Mouse (Mus musculus) hindbrain, embryonic 13.5 days (tissue): ENCODE data around the gene Atg7. TPM values are rescaled to one million over a fixed set of nuclear protein-coding genes. Genes with fewer than 3 reads are reported as not detected.
A peak's percentile ranks its signal among the peaks of the same experiment; 100 is the strongest.

ENCODE experiments used
- ATAC-seq: fragments of 200-750 bp; cut with Nextera tagmentation; 2 replicates; pipeline ENCODE4 v1.8.0; 2017; ENCODE audit warnings: moderate TSS enrichment; ENCODE audit not compliant: low FRiP score
- H3K27ac ChIP-seq: fragments of 300-500 bp; sonication (generic); 2 replicates; pipeline ENCODE4 v1.5.1; 2015; ENCODE audit warnings: inconsistent platforms, mild to moderate bottlenecking, moderate library complexity
- H3K27me3 ChIP-seq: fragments of 300-500 bp; sonication (generic); 2 replicates; pipeline ENCODE4 v1.6.1; 2015; ENCODE audit warnings: mild to moderate bottlenecking, inconsistent platforms
- H3K36me3 ChIP-seq: fragments of 300-500 bp; sonication (generic); 2 replicates; pipeline ENCODE4 v1.6.1; 2015; ENCODE audit warnings: mild to moderate bottlenecking, inconsistent platforms
- H3K4me1 ChIP-seq: fragments of 300-500 bp; sonication (generic); replicated peaks from 2 replicates; pipeline ENCODE4 v1.6.1; 2015; ENCODE audit warnings: inconsistent platforms
- H3K4me2 ChIP-seq: fragments of 300-500 bp; sonication (generic); 2 replicates; pipeline ENCODE4 v1.6.1; 2015; ENCODE audit warnings: inconsistent platforms, mild to moderate bottlenecking, moderate library complexity
- H3K4me3 ChIP-seq: fragments of 300-500 bp; sonication (generic); 2 replicates; pipeline ENCODE4 v1.5.1; 2015; ENCODE audit warnings: mild to moderate bottlenecking, inconsistent platforms
- H3K9ac ChIP-seq: fragments of 300-500 bp; sonication (generic); 2 replicates; pipeline ENCODE4 v1.6.1; 2015; ENCODE audit warnings: mild to moderate bottlenecking, inconsistent platforms
- H3K9me3 ChIP-seq: fragments of 300-500 bp; sonication (generic); 2 replicates; pipeline ENCODE4 v1.6.1; 2016; ENCODE audit warnings: inconsistent platforms
- WGBS: fragments of 180-500 bp; shearing (Covaris S2); methylation state at CpG from one replicate; pipeline ENCODE4 v1.1.7; 2015; 5-methylcytosine and 5-hydroxymethylcytosine counted together
- polyA plus RNA-seq: library from polyadenylated mRNA; unstranded; fragments of >200 nt; fragmentation: Nextera tagmentation; extraction: Ambion mirVana; gene quantifications from 2 replicates; pipeline ENCODE4 v1.2.1, GENCODE M21; 2015

Atg7 gene
- polyA plus RNA-seq, 1 experiment from 2014 or later, result 18.2 TPM

- H3K27me3 ChIP-seq, result no peaks in the 10 kb centered on the region
- no peak for ATAC-seq
- H3K4me2 ChIP-seq, result no peak overlapping the region
- H3K4me3 ChIP-seq, result no peak overlapping the region
- no peaks in the 10 kb centered on the region for H3K9me3 ChIP-seq
- no peak overlapping the region for H3K27ac ChIP-seq
- peaks cover 5% of the 10 kb centered on the region; the same call in 1 of the 2 replicates for H3K4me1 ChIP-seq
- WGBS, result 89% methylated on average over 4 of the region's 4 CpGs
- H3K36me3 ChIP-seq, result no peaks in the 10 kb centered on the region
- no peak overlapping the region for H3K9ac ChIP-seq
Measured at GRCm38 (mm10) chr6:114812779-114813178, 169.9 kb downstream of the Atg7 start.

DNA sequence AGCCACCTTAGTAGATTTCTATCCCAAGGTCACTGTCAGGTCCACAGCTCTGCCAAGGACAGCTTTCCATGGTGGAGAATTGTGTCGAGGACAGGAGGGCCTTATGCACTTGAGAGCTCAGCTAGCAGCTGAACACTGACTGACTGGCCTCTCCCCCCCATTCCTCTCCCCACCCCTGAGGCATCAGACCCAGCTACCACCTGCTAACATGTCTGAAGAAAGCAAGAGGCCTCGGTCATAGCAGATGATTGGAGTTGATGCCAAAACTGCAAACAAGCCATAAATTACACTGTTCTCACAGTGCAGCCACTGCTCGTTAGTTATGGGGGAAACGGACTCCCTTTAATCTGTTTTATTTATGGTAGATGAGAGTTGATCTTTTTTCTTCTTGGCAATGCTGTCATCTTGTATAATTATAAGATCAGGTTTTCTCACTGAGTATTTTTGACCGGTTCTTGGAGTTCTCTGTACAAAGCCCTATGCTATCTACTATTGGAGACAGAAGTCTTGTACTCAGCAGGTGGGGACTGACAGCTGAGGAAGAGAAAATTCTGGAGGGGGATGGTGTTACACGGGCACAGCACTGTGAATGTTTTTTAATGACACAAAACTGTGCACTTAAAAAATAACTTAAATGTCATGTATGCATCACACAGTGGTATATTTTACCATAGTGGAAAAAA, 171.4 kb downstream of the Atg7 start:
- Histone ChIP-seq H3K27ac (no peak overlapping the region), H3K4me2 (no peak overlapping the region)

DNA sequence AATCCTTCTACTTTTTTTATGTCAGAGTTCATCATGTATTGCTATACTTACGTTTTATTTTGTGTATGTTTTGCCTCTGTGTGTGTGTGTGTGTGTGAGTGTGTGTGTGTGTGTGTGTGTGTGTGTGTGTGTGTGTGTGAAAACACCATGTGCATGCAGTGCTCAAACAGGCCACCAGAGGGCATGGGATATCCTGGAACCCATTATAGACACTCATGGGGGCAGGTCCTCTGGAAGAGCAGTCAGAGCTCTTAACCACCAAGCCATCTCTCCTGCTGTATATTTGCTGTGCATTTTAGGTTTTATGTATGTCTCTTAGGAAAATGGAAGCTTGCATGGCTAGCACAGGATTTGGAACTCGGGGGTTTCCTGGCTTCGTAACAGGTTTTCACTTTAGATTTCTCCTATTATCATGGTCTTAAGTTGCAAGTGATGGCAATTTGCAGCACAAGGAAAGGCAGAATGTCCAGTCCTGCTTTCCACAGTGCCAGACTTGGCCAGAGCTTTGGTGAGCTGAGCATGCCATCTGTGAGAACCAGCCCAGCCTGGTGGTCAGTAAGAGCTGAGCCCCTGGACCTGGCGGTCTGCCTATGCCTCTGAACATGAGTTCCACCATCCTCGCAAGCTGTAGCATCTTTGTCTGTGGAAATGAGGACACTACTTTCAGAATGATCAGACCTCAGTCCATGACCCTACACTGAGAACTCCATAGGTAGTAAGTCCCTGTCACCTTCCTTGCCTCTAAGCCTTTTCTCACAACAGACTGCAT, 172.2 kb downstream of the Atg7 start:
- Histone ChIP-seq H3K9ac (no peak overlapping the region), H3K4me2 (no peak overlapping the region), H3K27me3 (no peaks in the 10 kb centered on the region), H3K36me3 (no peaks in the 10 kb centered on the region), H3K4me1 (peaks cover 5% of the 10 kb centered on the region; the same call in 1 of the 2 replicates), H3K27ac (no peak overlapping the region), H3K9me3 (no peaks in the 10 kb centered on the region), H3K4me3 (no peak overlapping the region)
- ATAC-seq, result no peak
- WGBS, result 98% methylated on average over 5 of the region's 5 CpGs

More for the DNA sequence above, 171.4 kb downstream of the Atg7 start:
- no peaks in the 10 kb centered on the region for H3K9me3 ChIP-seq
- no peak overlapping the region for H3K9ac ChIP-seq
- ATAC-seq, result no peak
- H3K4me1 ChIP-seq, result peaks cover 5% of the 10 kb centered on the region; the same call in 1 of the 2 replicates
- H3K27me3 ChIP-seq, result no peaks in the 10 kb centered on the region
- 76% methylated on average over 6 of the region's 6 CpGs for WGBS
- H3K36me3 ChIP-seq, result no peaks in the 10 kb centered on the region
- H3K4me3 ChIP-seq, result no peak overlapping the region

DNA sequence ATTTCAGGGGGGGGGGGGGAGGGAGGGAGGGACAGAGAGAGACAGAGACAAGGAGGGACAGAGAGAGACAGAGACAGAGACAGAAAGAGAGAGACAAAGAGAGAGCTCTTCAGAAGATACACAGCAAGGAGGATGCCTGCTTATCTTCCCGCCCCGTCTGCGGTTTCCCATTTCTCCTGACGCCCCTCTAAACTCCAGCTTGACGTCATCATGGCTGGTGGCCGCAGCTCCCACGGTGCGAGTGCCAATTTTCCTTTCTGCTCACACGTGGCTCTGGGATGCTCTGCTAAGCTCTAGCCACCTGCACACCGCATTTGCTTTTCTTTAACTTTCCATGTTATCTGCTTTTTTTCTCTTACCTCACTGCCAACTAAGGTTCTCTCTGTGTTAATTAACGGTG, 175.1 kb downstream of the Atg7 start:
- H3K4me2 ChIP-seq, result no peak overlapping the region
- WGBS, result 63% methylated on average over 7 of the region's 11 CpGs

DNA sequence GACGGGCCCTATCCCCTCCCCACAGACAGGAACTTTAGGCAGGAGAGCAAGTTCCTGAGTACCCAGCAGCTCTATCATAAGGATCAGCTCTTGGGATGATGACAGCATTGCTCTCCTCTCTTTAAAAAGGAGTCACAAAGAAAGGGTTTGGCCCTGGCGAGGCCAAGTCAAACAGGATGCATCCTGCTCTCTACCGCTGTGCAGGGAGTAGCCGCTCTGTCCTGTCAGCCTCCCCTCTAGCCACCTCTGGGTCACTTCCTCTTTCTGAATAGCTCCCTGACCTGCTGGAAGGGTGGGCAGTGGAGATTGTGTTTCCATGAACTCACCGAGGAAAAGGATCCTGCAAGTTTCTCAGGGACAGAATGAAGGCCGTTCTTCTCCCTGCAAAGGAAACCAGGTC, 175.6 kb downstream of the Atg7 start:
- H3K27ac ChIP-seq, result 0 out of 2 replicates have a peak overlapping the region, but pooled peaks have one; percentile 18
- H3K4me1 ChIP-seq, result peaks cover 10% of the 10 kb centered on the region; the same call in 1 of the 2 replicates
- H3K36me3 ChIP-seq, result 0 out of 2 replicates have a peak, but pooled peaks cover 2% of the 10 kb centered on the region
- H3K4me2 ChIP-seq, result no peak overlapping the region
- H3K27me3 ChIP-seq, result no peaks in the 10 kb centered on the region
- no peak overlapping the region for H3K9ac ChIP-seq
- no peak overlapping the region for H3K4me3 ChIP-seq
- 69% methylated on average over 6 of the region's 6 CpGs for WGBS
- peaks cover 3% of the 10 kb centered on the region; the same call in 1 of the 2 replicates for H3K9me3 ChIP-seq
- ATAC-seq, result no peak

More for the DNA sequence above, 175.1 kb downstream of the Atg7 start:
- H3K9me3 ChIP-seq, result peaks cover 3% of the 10 kb centered on the region; the same call in 1 of the 2 replicates
- no peak overlapping the region for H3K9ac ChIP-seq
- no peak for ATAC-seq
- no peak overlapping the region for H3K4me3 ChIP-seq
- peaks cover 10% of the 10 kb centered on the region; the same call in 1 of the 2 replicates for H3K4me1 ChIP-seq
- no peaks in the 10 kb centered on the region for H3K27me3 ChIP-seq
- H3K27ac ChIP-seq, result no peak overlapping the region
- 0 out of 2 replicates have a peak, but pooled peaks cover 1% of the 10 kb centered on the region for H3K36me3 ChIP-seq

DNA sequence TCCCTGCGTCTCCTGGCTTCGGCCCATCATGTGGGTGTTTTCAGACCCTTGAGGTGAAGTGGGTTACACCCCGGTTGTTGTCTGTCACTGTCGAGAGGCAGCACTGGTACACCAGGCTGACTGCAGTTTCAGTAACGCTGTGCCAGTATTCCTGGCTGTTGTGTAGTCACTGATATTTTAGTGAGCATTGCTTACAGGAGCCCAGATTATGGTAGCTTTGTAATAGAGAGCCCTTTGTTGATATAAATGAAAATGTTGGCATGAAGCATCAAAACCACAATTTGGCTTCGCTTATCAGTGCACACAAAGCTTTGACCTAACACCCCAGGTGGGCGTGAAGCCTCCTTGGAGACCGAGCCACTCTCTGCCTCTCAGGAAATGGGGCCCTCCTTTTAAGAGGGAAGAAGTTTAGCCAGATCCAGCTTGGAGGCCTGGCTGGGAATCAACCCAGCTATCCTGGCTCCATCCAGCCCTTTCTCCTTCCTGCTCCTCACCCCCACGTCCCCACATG, 177.1 kb downstream of the Atg7 start:
- no peak for ATAC-seq
- H3K27me3 ChIP-seq, result no peaks in the 10 kb centered on the region
- no peak overlapping the region for H3K27ac ChIP-seq

DNA sequence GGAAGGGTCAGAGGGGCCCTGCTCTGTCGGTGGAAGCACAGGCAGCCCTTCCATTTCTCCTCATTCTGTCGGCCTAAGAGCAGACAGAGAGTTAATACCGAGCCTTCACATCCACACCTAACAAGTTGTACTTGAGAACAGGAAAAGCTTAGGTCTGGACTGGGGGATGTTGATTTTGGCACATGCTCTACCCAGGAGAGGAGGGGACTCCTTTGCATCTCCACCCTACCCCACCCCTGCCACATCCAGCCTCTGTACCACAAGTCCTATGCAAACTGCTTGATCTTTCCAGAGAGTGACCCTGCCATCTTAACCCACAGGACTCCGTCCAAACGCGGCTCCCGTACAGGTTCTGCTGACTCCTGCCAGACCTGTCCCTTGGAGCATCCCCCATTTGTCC, 178.7 kb downstream of the Atg7 start:
- no peak overlapping the region for H3K4me3 ChIP-seq
- no peak overlapping the region for H3K27ac ChIP-seq
- ATAC-seq, result no peak
- 92% methylated on average over 7 of the region's 7 CpGs for WGBS
- H3K36me3 ChIP-seq, result 0 out of 2 replicates have a peak, but pooled peaks cover 2% of the 10 kb centered on the region
- no peak overlapping the region for H3K9ac ChIP-seq
- H3K9me3 ChIP-seq, result peaks cover 3% of the 10 kb centered on the region; the same call in 1 of the 2 replicates
- H3K27me3 ChIP-seq, result no peaks in the 10 kb centered on the region
- peaks cover 9% of the 10 kb centered on the region; the same call in 1 of the 2 replicates for H3K4me1 ChIP-seq
- H3K4me2 ChIP-seq, result no peak overlapping the region

More for the DNA sequence above, 177.1 kb downstream of the Atg7 start:
- peaks cover 10% of the 10 kb centered on the region; the same call in 1 of the 2 replicates for H3K4me1 ChIP-seq
- peaks cover 3% of the 10 kb centered on the region; the same call in 1 of the 2 replicates for H3K9me3 ChIP-seq
- H3K36me3 ChIP-seq, result 0 out of 2 replicates have a peak, but pooled peaks cover 2% of the 10 kb centered on the region
- H3K9ac ChIP-seq, result no peak overlapping the region
- WGBS, result 65% methylated on average over 9 of the region's 9 CpGs
- no peak overlapping the region for H3K4me2 ChIP-seq
- no peak overlapping the region for H3K4me3 ChIP-seq

GRCm38 (mm10) chr6:114826889-114827288, 184.0 kb downstream of the Atg7 start:
- no peak overlapping the region for H3K4me3 ChIP-seq

DNA sequence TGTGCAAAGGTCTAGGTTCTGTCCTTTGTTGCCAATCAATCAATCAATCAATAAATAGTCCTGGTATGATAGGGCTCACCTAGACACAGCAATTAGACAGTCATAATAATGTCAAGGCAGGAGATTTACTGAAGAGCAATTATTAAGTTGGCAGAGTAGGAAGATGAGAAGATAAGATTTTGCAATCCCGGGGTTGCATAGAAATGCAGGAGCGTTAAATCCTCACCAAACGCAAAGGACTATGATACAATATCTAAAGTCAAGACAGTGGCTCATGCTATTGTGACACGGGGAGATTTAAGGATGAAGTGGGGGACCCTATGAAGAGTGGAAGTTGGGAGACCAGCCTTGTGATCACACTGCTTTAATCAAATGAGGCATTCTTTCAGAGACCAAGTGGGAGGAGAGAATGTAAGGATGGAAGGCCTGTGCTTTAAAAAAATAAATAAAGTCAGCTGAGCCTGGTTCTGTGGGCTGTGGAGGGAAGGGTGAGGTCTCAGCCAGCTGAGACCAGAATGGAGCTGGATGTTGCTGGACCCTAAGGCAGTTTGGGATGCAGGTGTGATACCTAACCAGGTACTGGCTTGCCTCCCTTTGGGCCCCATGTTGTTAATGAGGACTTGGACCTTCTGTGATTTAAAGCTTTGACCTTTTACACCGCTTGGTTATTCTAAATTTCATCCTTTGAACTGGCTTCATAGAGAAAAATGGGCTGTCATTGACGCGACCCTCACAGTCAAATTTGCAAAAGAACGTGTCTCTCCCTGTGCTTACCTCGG, 187.0 kb downstream of the Atg7 start:
- H3K27me3 ChIP-seq, result no peaks in the 10 kb centered on the region
- H3K4me1 ChIP-seq, result peaks cover 26% of the 10 kb centered on the region
- H3K4me3 ChIP-seq, result no peak overlapping the region
- no peak for ATAC-seq
- H3K4me2 ChIP-seq, result no peak overlapping the region
- H3K36me3 ChIP-seq, result no peaks in the 10 kb centered on the region
- no peak overlapping the region for H3K9ac ChIP-seq
- H3K9me3 ChIP-seq, result no peaks in the 10 kb centered on the region
- no peak overlapping the region for H3K27ac ChIP-seq
- 87% methylated on average over 9 of the region's 9 CpGs for WGBS

More at GRCm38 (mm10) chr6:114826889-114827288, 184.0 kb downstream of the Atg7 start:
- Histone ChIP-seq H3K9ac (no peak overlapping the region), H3K27ac (no peak overlapping the region), H3K9me3 (peaks cover 3% of the 10 kb centered on the region; the same call in 1 of the 2 replicates), H3K4me2 (no peak overlapping the region), H3K4me1 (no peaks in the 10 kb centered on the region), H3K36me3 (0 out of 2 replicates have a peak, but pooled peaks cover 2% of the 10 kb centered on the region), H3K27me3 (no peaks in the 10 kb centered on the region)
- no peak for ATAC-seq
- WGBS, result 73% methylated on average over 2 of the region's 2 CpGs

DNA sequence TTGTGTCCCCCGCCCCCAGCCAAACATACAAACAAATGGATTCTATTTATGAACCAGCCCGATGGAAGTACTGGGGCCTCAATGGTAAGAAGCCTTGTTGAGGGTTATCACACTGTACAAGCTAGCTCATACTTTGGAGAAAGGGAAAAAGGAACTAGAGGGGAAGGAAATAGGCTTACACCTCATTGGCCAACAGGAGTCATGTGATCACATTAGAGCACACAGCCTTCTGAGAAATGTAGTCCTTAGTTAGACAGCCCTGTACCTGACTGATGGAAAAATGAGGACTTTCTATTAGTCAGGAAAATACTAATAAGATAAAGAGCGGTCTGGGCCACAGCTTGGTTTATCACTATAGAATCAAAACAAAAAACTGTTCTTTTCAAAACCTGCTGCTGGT, 188.9 kb downstream of the Atg7 start:
- 95% methylated on average over 3 of the region's 3 CpGs for WGBS
- H3K4me3 ChIP-seq, result no peak overlapping the region
- H3K36me3 ChIP-seq, result no peaks in the 10 kb centered on the region
- no peak overlapping the region for H3K4me2 ChIP-seq
- no peaks in the 10 kb centered on the region for H3K27me3 ChIP-seq
- H3K27ac ChIP-seq, result no peak overlapping the region
- no peak overlapping the region for H3K9ac ChIP-seq
- no peaks in the 10 kb centered on the region for H3K9me3 ChIP-seq
- H3K4me1 ChIP-seq, result peaks cover 31% of the 10 kb centered on the region
- ATAC-seq, result no peak

DNA sequence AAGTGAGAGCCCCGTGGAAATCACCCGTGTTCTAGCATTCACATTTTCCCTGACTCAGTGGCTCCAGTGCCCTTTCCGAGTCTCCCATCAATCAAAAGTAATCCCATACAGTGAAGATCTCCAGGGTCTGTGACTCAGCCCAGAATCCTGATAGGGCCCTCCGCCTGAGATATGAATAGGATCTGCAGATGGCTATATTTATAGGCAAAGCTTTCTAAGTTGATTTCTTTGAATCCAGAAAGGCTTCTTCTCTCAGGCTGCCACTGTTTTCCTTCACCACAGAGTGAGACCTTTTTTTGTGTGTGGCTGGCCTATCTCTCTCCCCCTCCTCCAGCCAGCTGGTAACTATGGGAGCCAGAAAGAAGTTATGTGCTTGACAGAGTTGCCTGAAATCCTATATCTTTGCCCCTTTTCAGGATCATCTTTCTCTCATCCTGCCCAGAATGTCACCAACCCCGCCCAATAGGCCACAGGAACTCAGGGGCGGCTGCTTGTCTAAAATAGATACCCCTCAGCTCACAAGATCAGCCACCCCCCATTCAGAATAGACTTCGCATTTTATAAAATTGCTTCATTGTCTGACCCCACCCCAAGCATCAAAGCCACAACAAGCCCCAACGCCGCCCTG, 190.3 kb downstream of the Atg7 start:
- ATAC-seq, result no peak
- 59% methylated on average over 9 of the region's 9 CpGs for WGBS

More for the DNA sequence above, 190.3 kb downstream of the Atg7 start:
- no peaks in the 10 kb centered on the region for H3K36me3 ChIP-seq
- H3K27me3 ChIP-seq, result no peaks in the 10 kb centered on the region
- H3K9me3 ChIP-seq, result no peaks in the 10 kb centered on the region
- no peak overlapping the region for H3K4me2 ChIP-seq
- peaks cover 31% of the 10 kb centered on the region for H3K4me1 ChIP-seq
- no peak overlapping the region; the same call in 1 of the 2 replicates for H3K27ac ChIP-seq
- H3K9ac ChIP-seq, result no peak overlapping the region
- no peak overlapping the region for H3K4me3 ChIP-seq
